Mouse (Mus musculus) heart, adult 2 months (tissue): ENCODE measurements at regions not wholly inside any gene's neighbourhood (a gene's known extent, or its start where the extent isn't known, plus 50 kb on each side); places are given as distances from the start of the nearest gene placed in this dataset.

Source experiments
- DNase-seq, 2 experiments: peaks; one replicate each; pipeline ENCODE4 v3.0.0; 2021
- H3K27ac ChIP-seq: fragments of 200-600 bp; 2 replicates; pipeline ENCODE4 v1.8.1; 2022
- H3K27me3 ChIP-seq: fragments of 200-500 bp; 2 replicates; pipeline ENCODE4 v1.6.1; 2012; ENCODE audit warnings: mild to moderate bottlenecking, low read length, inconsistent platforms, mixed read lengths; ENCODE audit not compliant: control insufficient read depth, insufficient read depth
- H3K36me3 ChIP-seq: fragments of 200-500 bp; 2 replicates; pipeline ENCODE4 v1.6.1; 2012; ENCODE audit warnings: low read length, inconsistent platforms; ENCODE audit not compliant: control insufficient read depth, insufficient read depth
- H3K4me1 ChIP-seq: fragments of 200-500 bp; 2 replicates; pipeline ENCODE4 v1.6.1; 2011; ENCODE audit warnings: low read length; ENCODE audit not compliant: control insufficient read depth, insufficient read depth
- H3K4me3 ChIP-seq: fragments of 200-600 bp; 2 replicates; pipeline ENCODE4 v1.8.1; 2022
- H3K79me2 ChIP-seq: fragments of 200-500 bp; replicated peaks from 2 replicates; pipeline ENCODE4 v1.6.1; 2012; ENCODE audit warnings: mild to moderate bottlenecking, inconsistent platforms, low read length, moderate library complexity, mixed read lengths; ENCODE audit not compliant: control insufficient read depth, insufficient read depth
- H3K9ac ChIP-seq: fragments of 200-500 bp; 2 replicates; pipeline ENCODE4 v1.6.1; 2012; ENCODE audit warnings: low read depth, mild to moderate bottlenecking, control low read depth, inconsistent platforms, low read length, mixed read lengths
- CTCF ChIP-seq: fragments of 200-600 bp; IDR thresholded peaks from 2 replicates; pipeline ENCODE4 v1.8.1; 2022; ENCODE audit warnings: antibody characterized with exemption, mild to moderate bottlenecking, moderate library complexity
- EP300 ChIP-seq: fragments of 200-500 bp; IDR thresholded peaks from 2 replicates; pipeline ENCODE4 v1.6.1; 2011; ENCODE audit warnings: low read depth, low read length, control low read depth; ENCODE audit not compliant: insufficient read depth
- POLR2A ChIP-seq: fragments of 200-500 bp; IDR thresholded peaks from 2 replicates; pipeline ENCODE4 v1.6.1; 2011; ENCODE audit warnings: mild to moderate bottlenecking, low read depth, low read length, control low read depth; ENCODE audit not compliant: insufficient read depth
- WGBS: fragments of 180-500 bp; shearing (Covaris S2); methylation state at CpG from one replicate; pipeline ENCODE4 v1.1.7; 2018; 5-methylcytosine and 5-hydroxymethylcytosine counted together
- intact Hi-C: fragments of 180-260 bp; cut with DNase I; formaldehyde crosslinking; loops from one replicate; pipeline ENCODE4 v1.15.1; 2025

GRCm38 (mm10) chr9:73258640-73259039 lies 145.4 kb downstream of the Rsl24d1 start:
- 70% methylated on average over 8 of the region's 8 CpGs for WGBS
- H3K4me3 ChIP-seq, result no peak overlapping the region
- no peaks in the 10 kb centered on the region for H3K79me2 ChIP-seq
- H3K9ac ChIP-seq, result no peak overlapping the region
- no peaks in the 10 kb centered on the region for H3K36me3 ChIP-seq
- no peak for DNase-seq
- no peak overlapping the region for H3K27ac ChIP-seq
- no peaks in the 10 kb centered on the region for H3K27me3 ChIP-seq
- intact Hi-C loops, result no loop called here
- no peaks in the 10 kb centered on the region for H3K4me1 ChIP-seq
- TF ChIP-seq EP300 (no peak), POLR2A (no peak), CTCF (no peak)

GRCm38 (mm10) chr9:73262711-73263110 lies 149.5 kb downstream of the Rsl24d1 start:
- no peak for DNase-seq
- H3K27me3 ChIP-seq, result no peaks in the 10 kb centered on the region
- H3K4me3 ChIP-seq, result no peak overlapping the region
- no peaks in the 10 kb centered on the region for H3K4me1 ChIP-seq
- no peak overlapping the region for H3K27ac ChIP-seq
- no peaks in the 10 kb centered on the region for H3K36me3 ChIP-seq
- H3K9ac ChIP-seq, result no peak overlapping the region
- TF ChIP-seq EP300 (no peak), CTCF (no peak), POLR2A (no peak)
- intact Hi-C loops, result no loop called here
- H3K79me2 ChIP-seq, result no peaks in the 10 kb centered on the region
- WGBS, result 51% methylated on average over 5 of the region's 5 CpGs

GRCm38 (mm10) chr9:73270249-73270648 lies 157.0 kb downstream of the Rsl24d1 start:
- intact Hi-C loops, result no loop called here
- 56% methylated on average over 5 of the region's 5 CpGs for WGBS

GRCm38 (mm10) chr9:73272614-73273013 lies 159.4 kb downstream of the Rsl24d1 start:
- intact Hi-C loops, result no loop called here
- Histone ChIP-seq H3K36me3 (no peaks in the 10 kb centered on the region), H3K27ac (no peak overlapping the region), H3K27me3 (no peaks in the 10 kb centered on the region), H3K4me3 (no peak overlapping the region), H3K79me2 (no peaks in the 10 kb centered on the region), H3K4me1 (no peaks in the 10 kb centered on the region), H3K9ac (no peak overlapping the region)
- DNase-seq, result no peak
- 47% methylated on average over 2 of the region's 2 CpGs for WGBS
- TF ChIP-seq CTCF (no peak), POLR2A (no peak)

More at GRCm38 (mm10) chr9:73270249-73270648, 157.0 kb downstream of the Rsl24d1 start:
- H3K79me2 ChIP-seq, result no peaks in the 10 kb centered on the region
- TF ChIP-seq POLR2A, result no peak
- TF ChIP-seq EP300, result no peak
- no peak for TF ChIP-seq CTCF
- H3K4me1 ChIP-seq, result no peaks in the 10 kb centered on the region
- no peaks in the 10 kb centered on the region for H3K27me3 ChIP-seq
- no peaks in the 10 kb centered on the region for H3K36me3 ChIP-seq
- no peak overlapping the region for H3K9ac ChIP-seq
- H3K4me3 ChIP-seq, result no peak overlapping the region
- H3K27ac ChIP-seq, result no peak overlapping the region
- no peak for DNase-seq

- 85% methylated on average over 4 of the region's 4 CpGs for WGBS
- H3K9ac ChIP-seq, result no peak overlapping the region
- no peaks in the 10 kb centered on the region for H3K79me2 ChIP-seq
- TF ChIP-seq POLR2A, result no peak
- H3K27ac ChIP-seq, result no peak overlapping the region
- H3K27me3 ChIP-seq, result no peaks in the 10 kb centered on the region
- no peak for DNase-seq
- intact Hi-C loops, result no loop called here
- H3K4me3 ChIP-seq, result no peak overlapping the region
- H3K4me1 ChIP-seq, result no peaks in the 10 kb centered on the region
- H3K36me3 ChIP-seq, result no peaks in the 10 kb centered on the region
Observed at GRCm38 (mm10) chr9:73273681-73274080, 160.5 kb downstream of the Rsl24d1 start.

- TF ChIP-seq POLR2A (no peak), EP300 (no peak)
- H3K27ac ChIP-seq, result no peak overlapping the region
Observed at GRCm38 (mm10) chr9:73275671-73276070, 162.4 kb downstream of the Rsl24d1 start.

GRCm38 (mm10) chr9:73295287-73295686 lies 182.1 kb downstream of the Rsl24d1 start:
- no peak overlapping the region for H3K4me3 ChIP-seq
- no peaks in the 10 kb centered on the region for H3K36me3 ChIP-seq
- no peaks in the 10 kb centered on the region for H3K4me1 ChIP-seq
- no peaks in the 10 kb centered on the region for H3K27me3 ChIP-seq
- intact Hi-C loops, result no loop called here
- no peaks in the 10 kb centered on the region for H3K79me2 ChIP-seq
- no peak for DNase-seq
- H3K9ac ChIP-seq, result no peak overlapping the region
- no peak overlapping the region for H3K27ac ChIP-seq
- TF ChIP-seq CTCF (no peak), POLR2A (no peak), EP300 (no peak)
- WGBS, result 77% methylated on average over 6 of the region's 6 CpGs

More at GRCm38 (mm10) chr9:73275671-73276070, 162.4 kb downstream of the Rsl24d1 start:
- intact Hi-C loops, result no loop called here
- Histone ChIP-seq H3K27me3 (no peaks in the 10 kb centered on the region), H3K4me1 (no peaks in the 10 kb centered on the region), H3K9ac (no peak overlapping the region), H3K36me3 (no peaks in the 10 kb centered on the region), H3K79me2 (no peaks in the 10 kb centered on the region), H3K4me3 (no peak overlapping the region)
- 80% methylated on average over 2 of the region's 2 CpGs for WGBS
- no peak for DNase-seq
